Mouse (Mus musculus): ENCODE data around the gene Ost4.

The Ost4 gene

DNA sequence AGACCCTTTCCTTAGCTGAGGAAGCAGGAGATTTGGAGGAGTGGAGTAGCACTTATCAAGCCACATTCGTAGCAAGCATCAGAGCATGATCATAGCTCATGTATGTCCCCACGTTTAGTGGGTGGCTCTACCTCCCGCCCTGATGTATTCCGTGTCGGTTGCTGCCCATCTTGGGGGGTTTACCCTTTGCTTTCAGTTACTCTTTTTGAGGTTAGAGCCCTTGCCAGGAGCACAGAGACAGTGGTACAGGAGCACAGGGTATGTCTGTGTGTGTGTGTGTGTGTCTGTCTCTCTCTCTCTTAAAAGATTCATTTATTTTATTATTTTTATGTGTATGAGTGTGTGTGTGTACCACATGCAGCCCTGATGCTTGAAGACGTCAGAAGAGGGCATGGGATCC is 15.5 kb upstream of the Ost4 start:
- no peak for DNase-seq (ENCODE audit: low spot score)

DNA sequence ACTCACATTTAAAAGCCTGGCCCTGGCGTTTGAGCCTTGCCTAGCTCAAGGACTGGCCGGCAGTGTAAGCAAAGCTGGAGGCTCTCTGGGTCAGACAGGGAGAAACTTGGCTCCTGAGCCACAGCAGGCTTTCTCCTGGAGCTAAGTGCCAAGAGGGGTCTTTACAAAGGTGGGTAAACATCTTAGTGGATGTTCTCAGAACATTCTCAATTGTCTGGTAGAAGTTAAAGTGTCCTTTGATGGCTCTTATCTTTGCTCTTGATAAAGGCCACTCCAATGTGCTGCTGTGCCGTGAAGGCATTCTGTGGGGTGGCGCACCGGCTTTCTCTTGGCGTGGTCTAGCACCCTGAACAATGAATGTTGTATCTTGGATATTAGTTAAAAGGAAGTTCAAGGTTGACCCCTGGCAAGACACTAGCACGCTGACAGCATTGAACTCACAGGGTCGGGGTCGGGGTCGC is 15.0 kb upstream of the Ost4 start:
- DNase-seq (ENCODE audit: low spot score): no peak

DNA sequence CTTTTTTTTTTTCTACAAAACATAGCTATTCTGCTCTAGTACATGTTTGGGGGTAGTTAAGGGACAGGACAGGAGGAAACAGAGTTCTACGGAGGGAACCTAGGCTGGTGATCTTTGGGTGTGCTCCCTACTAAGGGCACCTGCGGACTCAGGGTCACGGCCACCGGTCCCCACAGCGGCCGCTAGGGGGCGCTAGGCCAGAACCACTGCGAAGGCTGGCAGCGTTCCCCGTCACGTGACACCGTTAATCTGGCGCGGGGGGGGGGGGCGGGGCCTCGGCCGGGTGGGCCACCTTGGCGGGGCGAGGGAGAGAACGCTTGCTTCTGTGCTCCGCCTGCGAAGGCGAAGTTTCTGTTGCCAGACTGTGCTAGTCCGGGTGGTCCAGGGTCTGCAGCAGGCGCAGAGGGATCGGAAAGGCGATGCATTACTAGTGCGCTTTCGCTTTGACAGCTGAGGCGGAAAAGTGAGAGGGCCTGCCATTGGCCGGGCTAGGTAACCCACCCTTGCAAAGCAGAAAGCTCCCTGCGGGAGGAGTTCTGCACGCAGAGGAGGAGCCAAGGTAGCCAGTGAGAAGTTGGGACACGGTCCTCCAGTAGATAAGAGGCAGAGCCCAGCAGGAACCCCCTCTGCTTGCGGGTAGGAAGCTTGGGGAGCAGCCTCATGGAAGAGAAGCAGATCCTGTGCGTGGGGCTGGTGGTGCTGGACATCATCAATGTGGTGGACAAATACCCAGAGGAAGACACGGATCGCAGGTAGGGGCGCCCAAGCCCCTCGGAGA is 13.9 kb upstream of the Ost4 start, which contains the start of gene Khk:
Gene Khk, plus strand, starts transcription at position 176 of the 778 bp plus-strand sequence.
- DNase-seq (ENCODE audit: low spot score): peak; percentile 93

DNA sequence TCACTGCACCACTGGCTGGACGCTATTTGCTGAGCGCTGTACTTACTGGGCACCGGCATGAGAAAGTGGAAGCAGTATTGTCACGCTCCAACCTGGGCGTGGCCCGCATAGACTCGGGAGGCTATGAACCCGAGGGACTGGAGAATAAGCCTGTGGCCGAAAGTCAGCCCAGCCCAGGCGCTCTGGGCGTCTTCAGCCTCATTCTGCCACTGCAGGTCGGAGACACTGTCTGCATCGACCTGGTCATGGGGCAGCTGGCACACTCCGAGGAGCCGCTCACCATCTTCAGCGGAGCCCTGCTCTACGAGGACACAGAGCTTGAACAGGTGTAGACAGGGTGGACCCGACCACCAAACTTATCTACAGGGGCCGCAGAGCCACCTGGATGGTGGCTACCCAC is 13.0 kb upstream of the Ost4 start:
- no peak for DNase-seq (ENCODE audit: low spot score)

DNA sequence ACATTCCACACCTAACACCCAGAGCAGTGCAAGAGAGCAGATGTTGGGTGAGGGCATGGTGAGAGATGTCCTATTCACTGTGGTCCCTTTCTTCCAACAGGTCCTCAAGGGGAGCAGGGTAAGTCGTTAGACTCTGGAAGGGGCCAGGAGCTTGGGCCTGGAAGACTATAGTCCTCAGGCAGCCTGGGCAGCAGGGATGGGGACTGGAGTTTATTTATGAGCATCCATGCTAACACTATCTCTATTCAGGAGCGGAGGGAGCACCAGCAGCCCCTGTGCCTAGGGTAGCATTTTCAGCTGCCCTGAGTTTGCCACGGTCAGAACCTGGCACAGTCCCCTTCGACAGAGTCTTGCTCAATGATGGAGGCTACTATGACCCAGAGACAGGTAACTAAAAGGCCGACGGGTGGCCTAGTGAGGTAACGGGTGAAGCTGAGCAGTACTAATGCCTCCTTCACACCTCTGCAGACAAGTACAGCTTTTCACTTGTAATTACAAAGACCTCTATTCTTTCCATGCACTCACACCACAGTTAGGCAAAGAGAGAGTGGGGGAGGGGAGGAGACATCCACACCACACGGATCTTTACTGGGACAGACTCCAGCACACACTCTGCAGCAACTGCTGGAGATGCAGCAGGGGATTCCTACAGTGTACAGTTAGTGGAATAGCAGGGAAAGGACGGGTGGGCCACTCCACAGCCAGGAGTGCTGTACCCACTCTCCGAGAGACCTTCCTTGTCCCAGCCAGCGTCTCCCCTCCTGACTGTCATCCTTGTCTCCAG is 12.4 kb upstream of the Ost4 start:
- no peak for DNase-seq (ENCODE audit: low spot score)

DNA sequence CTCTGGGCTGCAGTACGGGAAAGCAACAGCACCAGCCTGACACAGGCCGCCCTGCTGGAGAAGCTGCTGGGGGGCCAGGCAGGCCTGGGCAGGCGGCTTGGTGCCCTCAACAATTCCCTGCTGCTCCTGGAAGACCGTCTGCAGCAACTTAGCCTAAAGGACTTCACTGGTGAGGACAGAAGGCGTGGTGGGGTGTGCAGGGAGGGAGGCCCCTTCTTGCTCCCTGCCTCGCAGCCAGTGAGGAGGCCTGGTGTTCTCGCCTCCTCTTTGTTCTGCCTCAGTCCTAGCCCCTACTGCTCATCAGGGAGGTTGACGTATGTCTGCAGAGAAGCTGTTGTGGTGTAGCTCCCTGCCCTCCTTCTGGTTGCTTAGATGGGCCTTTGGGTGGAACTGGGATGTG is 11.1 kb upstream of the Ost4 start:
- DNase-seq (ENCODE audit: low spot score): no peak

DNA sequence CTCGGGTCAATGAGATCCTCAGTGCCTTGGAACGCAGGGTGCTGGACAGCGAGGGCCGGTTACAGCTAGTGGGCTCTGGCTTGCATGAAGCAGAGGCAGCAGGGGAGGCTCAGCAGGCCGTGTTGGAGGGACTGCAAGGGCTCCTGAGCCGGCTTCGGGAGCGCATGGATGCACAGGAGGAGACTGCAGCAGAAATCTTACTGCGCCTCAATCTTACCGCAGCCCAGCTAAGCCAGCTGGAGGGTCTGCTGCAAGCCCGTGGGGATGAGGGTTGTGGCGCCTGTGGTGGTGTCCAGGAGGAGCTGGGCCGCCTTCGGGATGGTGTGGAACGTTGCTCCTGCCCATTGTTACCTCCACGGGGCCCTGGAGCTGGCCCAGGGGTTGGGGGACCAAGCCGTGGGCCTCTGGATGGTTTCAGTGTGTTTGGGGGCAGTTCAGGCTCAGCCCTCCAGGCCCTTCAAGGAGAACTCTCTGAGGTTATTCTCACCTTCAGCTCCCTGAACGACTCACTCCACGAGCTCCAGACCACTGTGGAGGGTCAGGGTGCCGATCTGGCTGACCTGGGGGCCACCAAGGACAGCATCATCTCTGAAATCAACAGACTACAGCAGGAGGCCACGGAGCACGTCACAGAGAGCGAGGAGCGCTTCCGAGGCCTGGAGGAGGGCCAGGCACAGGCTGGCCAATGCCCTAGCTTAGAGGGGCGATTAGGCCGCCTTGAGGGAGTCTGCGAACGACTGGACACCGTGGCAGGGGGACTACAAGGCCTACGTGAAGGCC is 10.5 kb upstream of the Ost4 start:
- DNase-seq (ENCODE audit: low spot score): no peak

DNA sequence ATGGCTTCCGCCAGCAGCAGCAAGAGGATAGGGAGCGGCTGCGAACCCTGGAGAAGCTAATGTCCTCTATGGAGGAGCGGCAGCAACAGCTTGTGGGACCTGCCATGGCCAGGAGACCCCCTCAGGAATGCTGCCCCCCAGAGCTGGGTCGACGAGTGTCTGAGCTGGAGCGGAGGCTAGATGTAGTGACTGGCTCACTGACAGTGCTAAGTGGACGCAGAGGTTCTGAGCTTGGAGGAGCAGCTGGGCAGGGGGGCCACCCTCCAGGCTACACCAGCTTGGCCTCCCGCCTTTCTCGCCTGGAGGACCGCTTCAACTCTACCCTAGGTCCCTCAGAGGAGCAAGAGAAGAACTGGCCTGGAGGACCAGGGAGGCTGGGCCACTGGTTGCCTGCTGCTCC is 9.8 kb upstream of the Ost4 start:
- no peak for DNase-seq (ENCODE audit: low spot score)

DNA sequence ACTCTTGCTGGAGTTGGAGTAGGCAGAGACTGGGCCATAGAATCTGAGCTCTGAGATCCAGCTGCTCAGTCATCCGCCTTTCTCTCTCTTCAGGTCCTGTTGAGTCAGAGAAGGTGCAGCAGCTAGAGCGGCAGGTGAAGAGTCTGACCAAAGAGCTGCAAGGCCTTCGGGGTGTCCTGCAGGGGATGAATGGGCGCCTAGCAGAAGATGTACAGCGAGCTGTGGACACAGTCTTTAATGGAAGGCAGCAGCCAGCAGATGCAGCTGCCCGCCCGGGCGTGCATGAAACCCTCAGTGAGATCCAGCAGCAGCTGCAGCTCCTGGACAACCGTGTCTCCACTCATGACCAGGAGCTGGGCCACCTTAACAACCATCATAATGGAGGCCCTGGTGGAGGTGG is 9.3 kb upstream of the Ost4 start:
- DNase-seq (ENCODE audit: low spot score): no peak

DNA sequence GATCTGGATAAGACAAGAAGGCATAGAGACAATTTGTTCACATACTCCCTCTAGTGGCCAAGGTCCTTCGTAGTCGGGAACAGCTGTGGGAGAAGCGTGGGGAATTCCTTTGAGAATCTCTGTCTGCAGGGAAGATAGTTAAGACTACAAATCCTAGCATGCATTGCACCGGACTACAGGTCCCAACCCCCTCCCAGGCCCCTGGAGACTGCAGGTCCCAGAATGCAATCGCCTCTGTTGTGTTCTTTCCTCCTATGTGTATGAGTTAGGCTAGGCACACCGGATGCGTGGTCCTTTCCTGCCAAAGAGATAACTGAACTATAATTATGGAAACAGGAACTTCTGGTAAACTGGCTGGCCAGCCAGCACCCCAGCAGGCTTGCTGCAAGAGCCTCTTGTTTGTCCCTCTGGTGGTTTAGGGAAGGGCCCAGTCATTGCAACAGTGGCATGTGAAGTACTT is 8.4 kb upstream of the Ost4 start:
- DNase-seq (ENCODE audit: low spot score): peak; percentile 70

DNA sequence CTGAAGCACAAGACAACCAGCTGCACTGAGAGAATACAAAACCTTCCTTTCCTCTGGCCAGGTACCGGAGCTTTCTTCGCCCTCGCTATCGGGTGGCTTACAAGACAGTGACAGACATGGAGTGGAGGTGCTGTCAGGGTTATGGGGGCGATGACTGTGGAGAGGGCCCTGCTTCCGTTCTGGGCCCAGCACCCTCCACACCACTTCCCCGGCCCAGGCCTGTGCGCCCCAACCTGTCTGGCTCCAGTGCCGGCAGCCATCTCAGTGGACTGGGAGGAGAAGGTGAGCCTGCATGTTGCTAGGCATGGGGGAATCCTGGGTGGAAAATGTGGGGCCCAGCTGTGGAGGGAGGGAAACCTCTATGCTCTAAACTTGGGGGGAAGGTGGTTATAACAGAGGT is 7.9 kb upstream of the Ost4 start:
- no peak for DNase-seq (ENCODE audit: low spot score)

DNA sequence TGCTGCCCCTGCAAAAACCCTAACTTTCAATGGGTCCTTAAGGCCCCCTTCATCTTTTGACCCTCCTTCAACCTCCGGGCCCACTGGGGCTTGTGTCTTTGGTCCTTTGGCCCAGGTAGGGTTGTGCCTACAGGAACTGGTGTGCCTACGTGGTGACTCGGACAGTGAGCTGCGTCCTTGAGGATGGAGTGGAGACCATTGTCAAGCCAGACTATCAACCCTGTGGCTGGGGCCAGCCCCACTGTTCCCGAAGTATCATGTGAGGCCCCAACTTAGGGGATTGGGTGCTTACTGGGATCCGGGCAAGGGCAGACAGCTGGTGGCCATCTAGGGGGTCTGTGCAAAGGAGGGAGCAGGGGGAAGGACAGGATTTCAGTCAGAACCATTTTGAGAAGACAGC is 7.3 kb upstream of the Ost4 start:
- DNase-seq (ENCODE audit: low spot score): no peak

DNA sequence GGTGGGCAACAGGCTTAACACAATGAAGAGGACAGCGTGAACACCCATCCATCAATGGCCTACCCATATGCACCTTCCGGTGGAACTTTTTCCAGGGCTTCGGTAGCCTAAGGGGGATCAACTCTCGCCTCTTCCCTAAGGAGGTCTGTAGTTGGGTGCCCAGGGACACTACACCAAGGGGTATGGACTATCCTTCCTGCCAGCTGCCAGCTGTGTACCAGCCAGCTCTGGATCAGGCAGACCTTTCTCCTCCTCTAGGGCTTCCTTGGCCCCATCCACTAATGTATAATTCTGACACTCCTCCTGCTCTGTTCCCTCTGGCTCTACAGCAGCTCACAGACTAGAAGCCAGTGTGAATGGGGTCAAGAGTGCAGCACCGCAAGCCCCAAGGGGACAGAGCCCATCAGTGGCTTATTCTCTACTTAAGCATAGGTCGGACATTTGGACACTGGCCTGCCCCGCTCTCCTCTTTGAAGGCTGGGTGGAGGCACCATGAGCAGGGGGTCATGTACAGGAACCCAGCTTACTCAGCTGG is 6.6 kb upstream of the Ost4 start:
- DNase-seq (ENCODE audit: low spot score): no peak

DNA sequence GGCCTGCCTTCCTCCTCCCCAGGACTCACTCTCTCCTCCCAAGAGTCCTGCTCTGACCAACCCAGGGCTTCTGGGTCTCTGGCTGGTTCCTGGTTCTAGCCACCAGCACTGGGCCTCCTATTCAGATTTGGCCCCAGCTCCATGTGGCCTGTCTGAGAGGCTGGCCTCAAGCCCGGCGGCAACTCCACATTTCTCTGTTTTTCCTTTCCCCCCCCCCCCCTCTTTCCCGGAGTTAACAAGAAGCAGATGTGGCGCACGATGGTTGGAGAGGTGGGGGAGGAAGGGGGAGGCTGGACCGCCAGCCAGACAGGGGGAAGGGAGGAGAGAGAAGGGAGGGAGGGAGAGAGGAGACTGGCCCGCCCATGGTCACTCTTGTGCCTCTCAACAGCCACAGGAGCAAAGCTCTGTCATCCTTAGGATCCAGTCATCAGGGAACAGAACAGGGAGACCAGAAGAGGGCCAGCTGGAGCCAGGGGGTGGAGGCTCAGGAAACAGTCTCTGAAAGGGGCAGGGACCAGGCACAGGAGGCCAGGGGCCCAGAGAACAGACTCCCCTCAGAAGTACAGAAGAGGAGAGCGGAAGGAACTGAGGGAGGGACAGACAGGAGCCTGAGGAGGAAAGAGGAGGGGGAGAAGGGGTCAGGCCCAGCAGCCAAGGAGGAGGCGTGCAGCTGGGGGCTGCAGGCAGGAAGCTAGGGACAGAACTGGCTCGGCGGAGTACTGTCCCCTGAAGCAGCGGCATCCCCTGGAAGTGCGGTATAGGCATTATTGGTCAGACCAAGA is 5.7 kb upstream of the Ost4 start, which contains the start of gene Emilin1:
Gene Emilin1, plus strand, starts transcription at position 343 of the 782 bp plus-strand sequence.
- no peak for DNase-seq (ENCODE audit: low spot score)

DNA sequence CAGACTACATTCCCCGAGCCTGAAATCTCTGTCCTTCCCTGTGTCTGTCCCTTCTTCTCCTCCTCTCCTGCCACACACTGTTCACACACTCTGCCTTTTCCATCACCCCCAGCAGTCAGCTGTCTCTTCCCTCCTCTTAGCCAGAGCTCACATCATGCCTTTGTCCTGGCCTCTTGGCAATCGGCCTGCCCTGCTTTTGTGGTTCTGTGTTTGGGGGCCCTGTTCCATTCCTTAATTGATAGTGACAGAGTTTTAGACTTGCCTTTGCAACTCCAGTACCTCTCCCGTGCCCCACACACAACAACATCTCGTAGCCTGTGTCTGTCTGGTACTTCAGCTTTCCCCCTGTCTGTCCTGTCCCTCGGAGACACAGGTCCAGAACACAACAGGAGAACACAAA is 4.6 kb upstream of the Ost4 start:
- DNase-seq (ENCODE audit: low spot score): no peak

DNA sequence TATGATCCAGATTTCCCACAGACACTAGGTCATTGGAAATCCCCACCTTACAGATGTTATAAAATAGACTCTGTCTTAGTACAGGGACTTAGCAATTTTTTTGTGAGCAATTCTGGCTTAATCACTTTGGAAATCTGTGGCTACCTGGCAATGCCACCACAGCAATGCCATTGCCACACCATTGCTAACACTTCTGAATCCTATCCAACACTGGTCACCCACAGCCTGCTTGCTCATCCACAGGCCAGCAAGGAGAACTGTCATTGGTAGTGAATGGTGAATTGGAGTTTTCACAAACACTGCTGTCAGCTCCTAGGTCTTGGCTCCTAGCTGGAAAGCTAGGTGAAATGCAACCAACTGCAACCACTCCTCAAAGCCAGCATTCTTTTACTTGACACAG is 2.9 kb upstream of the Ost4 start:
- DNase-seq (ENCODE audit: low spot score): no peak

DNA sequence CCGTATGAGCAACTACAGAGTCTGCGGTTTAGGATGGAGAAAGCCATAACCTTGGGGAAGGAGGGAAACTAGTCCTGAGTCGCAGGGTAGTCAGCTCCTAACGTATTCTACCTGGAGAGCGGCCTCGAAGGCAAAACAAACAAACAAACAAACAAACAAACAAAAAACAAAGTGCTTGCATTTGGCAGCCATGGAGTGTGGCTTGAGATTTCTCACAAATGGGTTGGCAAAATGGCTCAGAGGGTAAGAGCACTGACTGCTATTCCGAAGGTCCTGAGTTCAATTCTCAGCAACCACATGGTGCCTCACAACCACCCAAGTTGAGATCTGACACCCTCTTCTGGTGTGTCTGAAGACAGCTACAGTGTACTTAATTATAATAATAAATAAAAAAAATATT is 2.3 kb upstream of the Ost4 start:
- no peak for DNase-seq (ENCODE audit: low spot score)

DNA sequence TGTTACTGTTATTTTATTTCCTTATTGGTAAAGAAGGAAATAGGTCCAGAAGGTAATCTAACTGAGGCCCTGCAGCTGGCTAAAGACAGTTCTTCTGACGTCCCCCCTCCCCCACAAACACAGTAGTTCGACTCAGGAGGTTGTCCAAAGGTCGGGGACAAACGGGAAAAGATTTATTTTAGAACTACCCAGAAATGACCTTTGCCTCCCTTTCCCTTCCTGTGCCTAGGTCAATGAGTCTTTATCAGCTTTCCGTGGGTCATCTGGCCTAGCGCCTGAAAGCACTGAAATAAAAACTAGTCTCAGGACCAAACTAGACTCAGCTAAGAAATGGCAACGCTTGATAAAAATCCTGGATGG is 1.7 kb upstream of the Ost4 start:
- no peak for DNase-seq (ENCODE audit: low spot score)

DNA sequence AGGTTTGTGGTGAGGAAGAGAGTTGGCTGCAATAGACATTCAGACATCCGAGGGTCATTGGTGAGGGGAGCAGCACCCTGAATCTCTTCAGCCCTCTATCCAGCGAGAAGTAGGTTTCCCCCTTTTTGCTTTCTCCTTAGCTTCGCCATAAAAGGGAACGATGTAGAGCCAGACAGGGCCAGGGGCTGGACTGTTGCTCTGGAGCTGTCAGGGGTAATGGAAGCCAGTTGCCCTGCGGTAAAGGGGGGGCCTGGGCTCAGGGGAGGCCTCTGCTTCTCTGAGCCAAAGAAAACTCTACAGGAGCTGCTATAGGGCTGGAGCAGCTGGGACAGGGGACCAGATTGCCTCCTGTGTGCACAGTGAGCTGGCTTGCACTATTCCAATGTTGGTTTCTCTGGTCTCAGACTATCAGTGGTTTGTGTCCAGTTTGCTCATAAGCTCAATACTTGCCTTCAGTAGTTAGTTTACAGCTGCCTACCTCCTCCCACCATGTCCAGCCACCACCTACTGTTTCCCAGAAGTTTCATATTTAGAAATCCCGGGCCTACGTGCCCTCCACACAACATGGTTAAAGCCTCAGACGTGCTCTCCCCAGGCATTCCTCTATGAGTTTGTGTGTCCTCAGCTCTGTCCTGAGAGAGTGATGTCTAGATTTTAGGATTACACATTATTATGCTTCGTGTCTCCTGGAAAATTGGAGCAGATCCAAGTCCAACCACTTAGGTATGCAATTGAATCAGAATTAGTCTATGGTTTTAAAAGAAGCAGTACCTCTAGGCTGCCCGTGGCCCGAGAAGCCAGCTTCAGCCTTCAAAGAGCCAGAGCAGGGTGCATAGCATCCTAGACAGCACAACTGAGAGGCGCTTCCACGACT is 1.1 kb upstream of the Ost4 start:
- no peak for DNase-seq (ENCODE audit: low spot score)

DNA sequence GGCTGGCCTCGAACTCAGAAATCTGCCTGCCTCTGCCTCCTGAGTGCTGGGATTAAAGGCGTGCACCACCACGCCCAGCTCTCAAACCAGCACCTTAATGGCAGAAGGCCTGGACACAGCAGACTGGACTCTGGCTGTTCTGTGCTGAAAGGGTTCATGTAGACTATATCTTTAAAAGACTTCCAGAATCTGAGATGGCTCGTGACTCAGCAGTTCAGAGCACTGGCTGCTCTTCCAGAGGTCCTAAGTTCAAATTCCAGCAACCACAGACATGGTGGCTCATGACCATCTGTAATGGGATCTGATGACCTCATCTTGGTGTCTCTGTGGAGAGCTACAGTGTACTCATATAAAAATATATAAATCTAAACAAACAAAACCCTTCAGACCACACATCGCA is 5.7 kb downstream of the Ost4 start:
- no peak for DNase-seq (ENCODE audit: low spot score)

DNA sequence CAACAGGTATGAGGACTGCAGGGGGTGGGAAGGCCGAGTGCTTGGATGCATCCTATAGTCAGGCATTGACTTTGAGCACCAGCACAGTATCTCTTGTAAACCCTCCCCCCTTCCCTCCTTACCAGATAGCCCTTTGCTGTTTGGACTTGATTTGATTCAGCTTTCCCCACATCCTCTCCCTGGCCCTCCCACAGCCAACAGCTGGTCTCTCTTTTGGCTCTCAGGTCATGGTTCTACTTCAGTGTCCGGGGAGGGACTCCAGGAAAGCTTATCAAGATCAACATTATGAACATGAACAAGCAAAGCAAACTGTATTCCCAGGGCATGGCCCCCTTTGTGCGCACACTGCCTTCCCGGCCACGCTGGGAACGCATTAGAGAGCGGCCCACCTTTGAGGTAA is 17.2 kb downstream of the Ost4 start:
- no peak for DNase-seq (ENCODE audit: low spot score)

Measured in c-Kit-positive CD71-positive TER-119-positive erythroid progenitor cells, embryonic 14.5 days (primary cell).